Comparison of ENCODE assay signal across 28 mouse cellular contexts in the genomic region with DNA sequence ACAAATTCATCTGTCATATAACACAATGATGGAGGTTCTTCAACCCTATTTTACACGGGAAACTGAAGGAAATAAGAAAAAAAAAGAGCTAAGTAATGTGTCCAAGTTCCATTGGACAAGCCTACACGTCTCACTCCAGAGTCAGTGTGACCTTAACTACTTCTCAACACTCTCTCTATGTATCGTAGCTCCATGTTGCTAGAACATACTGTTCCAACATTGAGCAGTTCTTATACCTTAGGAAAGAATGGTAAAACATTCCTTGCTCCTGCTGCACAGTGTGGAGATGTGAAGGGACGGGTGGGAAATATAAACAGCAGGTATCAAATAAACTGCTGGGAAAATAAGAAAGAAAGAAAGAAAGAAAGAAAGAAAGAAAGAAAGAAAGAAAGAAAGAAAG.
"Had no signal": no experiment of that assay in that cellular context is flagged by ENCODE, and none has a peak within 500 bp of the region (broad histone marks: within the 10 kb centered on the region; RNA-seq: fewer than 3 reads in every experiment).

No protein-coding gene starts in this region.

- H3K9ac ChIP-seq: embryonic facial prominence, embryonic 12.5 days; embryonic facial prominence, embryonic 13.5 days; embryonic facial prominence, embryonic 15.5 days; forebrain, embryonic 12.5 days; forebrain, embryonic 13.5 days; forebrain, embryonic 15.5 days; forebrain, postnatal 0 days had no signal

- H3K36me3 ChIP-seq: embryonic facial prominence, embryonic 10.5 days; embryonic facial prominence, embryonic 12.5 days; embryonic facial prominence, embryonic 13.5 days; embryonic facial prominence, embryonic 15.5 days; forebrain, embryonic 10.5 days; forebrain, embryonic 12.5 days; forebrain, embryonic 15.5 days had no signal

- H3K4me3 ChIP-seq: embryonic facial prominence, embryonic 10.5 days; embryonic facial prominence, embryonic 12.5 days; embryonic facial prominence, embryonic 13.5 days; embryonic facial prominence, embryonic 15.5 days; erythroblast, embryonic 14.5 days; forebrain, embryonic 10.5 days; forebrain, embryonic 12.5 days; forebrain, embryonic 13.5 days; forebrain, embryonic 15.5 days; gastrocnemius, adult 2 months; heart, adult 2 months had no signal

- H3K4me2 ChIP-seq: embryonic facial prominence, embryonic 13.5 days; embryonic facial prominence, embryonic 15.5 days; forebrain, embryonic 12.5 days; forebrain, embryonic 13.5 days; forebrain, embryonic 15.5 days had no signal

- H3K27me3 ChIP-seq: embryonic facial prominence, embryonic 12.5 days; embryonic facial prominence, embryonic 15.5 days; forebrain, embryonic 13.5 days; forebrain, embryonic 15.5 days had no signal

- H3K9me3 ChIP-seq: embryonic facial prominence, embryonic 10.5 days; embryonic facial prominence, embryonic 12.5 days; embryonic facial prominence, embryonic 13.5 days; embryonic facial prominence, embryonic 15.5 days; forebrain, embryonic 10.5 days; forebrain, embryonic 12.5 days; forebrain, embryonic 13.5 days; forebrain, embryonic 15.5 days had no signal

- H3K27ac ChIP-seq: embryonic facial prominence, embryonic 12.5 days; embryonic facial prominence, embryonic 13.5 days; embryonic facial prominence, embryonic 15.5 days; forebrain, embryonic 12.5 days; forebrain, embryonic 13.5 days; forebrain, embryonic 15.5 days; gastrocnemius, adult 2 months; heart, adult 2 months had no signal

- DNase-seq: cerebellum, adult 2 months; cerebellum, adult 8-10 months; cerebellum, adult 9-10 months; cerebellum, adult 9-11 months; cerebellum, postnatal 10 days; cerebellum, postnatal 14 days; cerebellum, postnatal 25 days; cerebellum, postnatal 36 days; forebrain, postnatal 0 days; gastrocnemius, adult 2 months; gastrocnemius, postnatal 10 days; gastrocnemius, postnatal 14 days; gastrocnemius, postnatal 25 days; gastrocnemius, postnatal 36 days; heart, adult 11 months; heart, adult 18-20 months; heart, adult 2 months had no signal

- ATAC-seq: forebrain, embryonic 13.5 days; forebrain, embryonic 14.5 days; forebrain, embryonic 15.5 days; forebrain, embryonic 16.5 days; forebrain, postnatal 0 days had no signal
